Mouse (Mus musculus): ENCODE measurements around the gene Gm20388. TPM values are rescaled to one million over a fixed set of nuclear protein-coding genes. Genes with fewer than 3 reads are reported as not detected.

Gm20388 gene
- polyA plus RNA-seq, 1 experiment from 2014 or later = not detected

GRCm38 (mm10) chr8:120261338-120262120 lies 350.9 kb downstream of the Gm20388 start:
- no peaks in the 10 kb centered on the region for H3K27me3 ChIP-seq (ENCODE audit: control insufficient read depth, insufficient read depth, low read length)
- no peak for ATAC-seq (ENCODE audit: insufficient number of reproducible peaks, low FRiP score, low TSS enrichment, low read depth)
- no peaks in the 10 kb centered on the region for H3K9me3 ChIP-seq (ENCODE audit: control insufficient read depth, low read length)
- H3K4me3 ChIP-seq (ENCODE audit: low read depth, low read length) = no peak overlapping the region
- WGBS = 27% methylated on average over 21 of the region's 21 CpGs
- H3K4me2 ChIP-seq (ENCODE audit: low read depth, severe bottlenecking) = no peak overlapping the region
- H3K27ac ChIP-seq (replicated peaks; ENCODE audit: low read depth, low read length) = peak overlapping the region; percentile 68
- peaks cover 76% of the 10 kb centered on the region for H3K4me1 ChIP-seq (ENCODE audit: control insufficient read depth, insufficient read depth, low read length)
- H3K9ac ChIP-seq (ENCODE audit: low read length) = no peak overlapping the region
- DNase-seq (ENCODE audit: low spot score) = no peak
- H3K36me3 ChIP-seq (ENCODE audit: control insufficient read depth, insufficient read depth, low read length) = no peaks in the 10 kb centered on the region

- H3K4me3 ChIP-seq (ENCODE audit: low read depth, low read length) = no peak overlapping the region
- no peak overlapping the region for H3K9ac ChIP-seq (ENCODE audit: low read length)
- H3K4me2 ChIP-seq (ENCODE audit: low read depth, severe bottlenecking) = no peak overlapping the region
- peaks cover 87% of the 10 kb centered on the region for H3K4me1 ChIP-seq (ENCODE audit: control insufficient read depth, insufficient read depth, low read length)
- ATAC-seq (ENCODE audit: insufficient number of reproducible peaks, low FRiP score, low TSS enrichment, low read depth) = no peak
- DNase-seq (ENCODE audit: low spot score) = no peak
- no peaks in the 10 kb centered on the region for H3K36me3 ChIP-seq (ENCODE audit: control insufficient read depth, insufficient read depth, low read length)
- peak overlapping the region; percentile 98 for H3K27ac ChIP-seq (replicated peaks; ENCODE audit: low read depth, low read length)
- H3K27me3 ChIP-seq (ENCODE audit: control insufficient read depth, insufficient read depth, low read length) = no peaks in the 10 kb centered on the region
- no peaks in the 10 kb centered on the region for H3K9me3 ChIP-seq (ENCODE audit: control insufficient read depth, low read length)
- 88% methylated on average over 5 of the region's 5 CpGs for WGBS
These were observed 353.2 kb downstream of the Gm20388 start for GRCm38 (mm10) chr8:120263879-120264278.

GRCm38 (mm10) chr8:120264388-120264943 lies 353.8 kb downstream of the Gm20388 start:
- Histone ChIP-seq H3K4me1 (ENCODE audit: control insufficient read depth, insufficient read depth, low read length) (peaks cover 87% of the 10 kb centered on the region), H3K27ac (replicated peaks; ENCODE audit: low read depth, low read length) (peak overlapping the region; percentile 98), H3K27me3 (ENCODE audit: control insufficient read depth, insufficient read depth, low read length) (no peaks in the 10 kb centered on the region), H3K9ac (ENCODE audit: low read length) (peak overlapping the region; percentile 50), H3K4me2 (ENCODE audit: low read depth, severe bottlenecking) (peak overlapping the region; percentile 34), H3K4me3 (ENCODE audit: low read depth, low read length) (no peak overlapping the region), H3K36me3 (ENCODE audit: control insufficient read depth, insufficient read depth, low read length) (no peaks in the 10 kb centered on the region), H3K9me3 (ENCODE audit: control insufficient read depth, low read length) (no peaks in the 10 kb centered on the region)
- no peak for DNase-seq (ENCODE audit: low spot score)
- ATAC-seq (ENCODE audit: insufficient number of reproducible peaks, low FRiP score, low TSS enrichment, low read depth) = no peak; the same call in 1 of the 2 replicates
- WGBS = 20% methylated on average over 13 of the region's 13 CpGs

- Histone ChIP-seq H3K4me2 (ENCODE audit: low read depth, severe bottlenecking) (peak overlapping the region; percentile 34), H3K9me3 (ENCODE audit: control insufficient read depth, low read length) (no peaks in the 10 kb centered on the region), H3K36me3 (ENCODE audit: control insufficient read depth, insufficient read depth, low read length) (no peaks in the 10 kb centered on the region), H3K27me3 (ENCODE audit: control insufficient read depth, insufficient read depth, low read length) (no peaks in the 10 kb centered on the region), H3K4me3 (ENCODE audit: low read depth, low read length) (no peak overlapping the region), H3K27ac (replicated peaks; ENCODE audit: low read depth, low read length) (peak overlapping the region; percentile 98), H3K4me1 (ENCODE audit: control insufficient read depth, insufficient read depth, low read length) (peaks cover 84% of the 10 kb centered on the region), H3K9ac (ENCODE audit: low read length) (peak overlapping the region; percentile 50)
- ATAC-seq (ENCODE audit: insufficient number of reproducible peaks, low FRiP score, low TSS enrichment, low read depth) (peak; percentile 67), DNase-seq (ENCODE audit: low spot score) (peak; percentile 86)
- WGBS = 4% methylated on average over 16 of the region's 16 CpGs
These were observed 354.4 kb downstream of the Gm20388 start for GRCm38 (mm10) chr8:120264944-120265453.

- peaks cover 84% of the 10 kb centered on the region for H3K4me1 ChIP-seq (ENCODE audit: control insufficient read depth, insufficient read depth, low read length)
- peak overlapping the region; percentile 24; the same call in 1 of the 2 replicates for H3K4me2 ChIP-seq (ENCODE audit: low read depth, severe bottlenecking)
- ATAC-seq (ENCODE audit: insufficient number of reproducible peaks, low FRiP score, low TSS enrichment, low read depth) (peak; percentile 60), DNase-seq (ENCODE audit: low spot score) (peak; percentile 80)
- H3K9ac ChIP-seq (ENCODE audit: low read length) = 0 out of 2 replicates have a peak overlapping the region, but pooled peaks have one; percentile 50
- 5% methylated on average over 4 of the region's 4 CpGs for whole genome bisulfite sequencing
- no peaks in the 10 kb centered on the region for H3K27me3 ChIP-seq (ENCODE audit: control insufficient read depth, insufficient read depth, low read length)
- H3K9me3 ChIP-seq (ENCODE audit: control insufficient read depth, low read length) = no peaks in the 10 kb centered on the region
- H3K36me3 ChIP-seq (ENCODE audit: control insufficient read depth, insufficient read depth, low read length) = no peaks in the 10 kb centered on the region
- H3K27ac ChIP-seq (replicated peaks; ENCODE audit: low read depth, low read length) = peak overlapping the region; percentile 98
- no peak overlapping the region for H3K4me3 ChIP-seq (ENCODE audit: low read depth, low read length)
These were observed 354.8 kb downstream of the Gm20388 start for GRCm38 (mm10) chr8:120265471-120265870.

- WGBS = 75% methylated on average over 19 of the region's 19 CpGs
- Histone ChIP-seq H3K9ac (ENCODE audit: low read length) (no peak overlapping the region), H3K36me3 (ENCODE audit: control insufficient read depth, insufficient read depth, low read length) (no peaks in the 10 kb centered on the region), H3K4me2 (ENCODE audit: low read depth, severe bottlenecking) (no peak overlapping the region), H3K4me3 (ENCODE audit: low read depth, low read length) (no peak overlapping the region), H3K4me1 (ENCODE audit: control insufficient read depth, insufficient read depth, low read length) (peaks cover 74% of the 10 kb centered on the region), H3K9me3 (ENCODE audit: control insufficient read depth, low read length) (no peaks in the 10 kb centered on the region), H3K27me3 (ENCODE audit: control insufficient read depth, insufficient read depth, low read length) (no peaks in the 10 kb centered on the region), H3K27ac (replicated peaks; ENCODE audit: low read depth, low read length) (peak overlapping the region; percentile 36; the same call in 1 of the 2 replicates)
- ATAC-seq (ENCODE audit: insufficient number of reproducible peaks, low FRiP score, low TSS enrichment, low read depth) (no peak), DNase-seq (ENCODE audit: low spot score) (no peak)
These were observed 357.9 kb downstream of the Gm20388 start for GRCm38 (mm10) chr8:120268541-120268980.

GRCm38 (mm10) chr8:120270449-120270848 lies 359.8 kb downstream of the Gm20388 start:
- Histone ChIP-seq H3K4me1 (ENCODE audit: control insufficient read depth, insufficient read depth, low read length) (peaks cover 80% of the 10 kb centered on the region), H3K36me3 (ENCODE audit: control insufficient read depth, insufficient read depth, low read length) (no peaks in the 10 kb centered on the region), H3K27me3 (ENCODE audit: control insufficient read depth, insufficient read depth, low read length) (no peaks in the 10 kb centered on the region), H3K4me3 (ENCODE audit: low read depth, low read length) (no peak overlapping the region), H3K9ac (ENCODE audit: low read length) (no peak overlapping the region), H3K4me2 (ENCODE audit: low read depth, severe bottlenecking) (no peak overlapping the region), H3K9me3 (ENCODE audit: control insufficient read depth, low read length) (no peaks in the 10 kb centered on the region), H3K27ac (replicated peaks; ENCODE audit: low read depth, low read length) (no peak overlapping the region)
- DNase-seq (ENCODE audit: low spot score) = no peak
- ATAC-seq (ENCODE audit: insufficient number of reproducible peaks, low FRiP score, low TSS enrichment, low read depth) = no peak
- 88% methylated on average over 13 of the region's 13 CpGs for WGBS

GRCm38 (mm10) chr8:120273430-120273829 lies 362.8 kb downstream of the Gm20388 start:
- ATAC-seq (ENCODE audit: insufficient number of reproducible peaks, low FRiP score, low TSS enrichment, low read depth) (no peak), DNase-seq (ENCODE audit: low spot score) (no peak)
- no peaks in the 10 kb centered on the region for H3K36me3 ChIP-seq (ENCODE audit: control insufficient read depth, insufficient read depth, low read length)
- no peaks in the 10 kb centered on the region for H3K27me3 ChIP-seq (ENCODE audit: control insufficient read depth, insufficient read depth, low read length)
- H3K9me3 ChIP-seq (ENCODE audit: control insufficient read depth, low read length) = no peaks in the 10 kb centered on the region
- 88% methylated on average over 4 of the region's 4 CpGs for WGBS
- no peak overlapping the region for H3K4me3 ChIP-seq (ENCODE audit: low read depth, low read length)
- peaks cover 76% of the 10 kb centered on the region for H3K4me1 ChIP-seq (ENCODE audit: control insufficient read depth, insufficient read depth, low read length)
- H3K9ac ChIP-seq (ENCODE audit: low read length) = no peak overlapping the region
- no peak overlapping the region for H3K4me2 ChIP-seq (ENCODE audit: low read depth, severe bottlenecking)
- H3K27ac ChIP-seq (replicated peaks; ENCODE audit: low read depth, low read length) = no peak overlapping the region; the same call in 1 of the 2 replicates
